Mouse (Mus musculus) cerebellum, adult 11-12 months (tissue): ENCODE data around the gene Abcc1.

Experiments
- DNase-seq: peaks from one replicate; pipeline ENCODE4 v3.0.0; 2022

The Abcc1 gene

DNA sequence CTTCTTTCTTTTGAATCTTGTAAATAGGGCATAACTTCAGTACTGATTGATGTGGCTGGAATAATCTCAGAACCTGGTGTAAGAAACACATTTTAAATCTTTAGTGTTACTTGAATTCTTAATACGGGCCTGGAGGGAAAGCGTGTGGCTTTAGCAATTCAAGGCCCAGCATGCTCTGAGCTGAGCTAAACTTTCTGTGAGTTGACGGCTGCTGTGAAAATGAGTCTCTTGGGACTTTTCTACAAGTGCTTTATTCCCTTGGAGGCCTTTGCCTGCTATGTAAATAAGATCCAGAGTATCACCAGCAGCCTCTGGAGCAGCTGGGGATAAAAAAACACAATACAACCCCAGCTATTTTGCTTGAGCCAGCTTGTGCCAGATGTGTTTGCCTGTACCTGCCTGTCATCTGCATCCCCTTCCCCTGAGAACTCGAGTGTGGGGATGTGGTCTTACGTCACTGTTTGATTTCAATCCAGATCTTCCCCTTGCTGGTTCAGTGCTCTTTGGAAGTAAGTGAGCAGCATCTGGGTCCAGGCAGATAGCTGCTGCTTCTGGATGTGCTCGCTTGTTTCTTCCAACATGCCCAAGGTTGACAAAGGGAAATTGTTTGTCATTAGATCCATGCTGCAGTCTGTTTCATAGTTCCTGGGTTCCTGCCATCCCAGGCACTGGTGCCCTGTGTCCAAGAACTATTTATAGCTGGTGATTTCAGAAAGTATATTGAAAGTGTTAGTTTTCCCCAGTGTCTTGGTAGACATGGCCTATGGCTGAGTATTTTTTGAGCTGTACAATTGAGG, 82.9 kb downstream of the Abcc1 start:
- DNase-seq: no peak

DNA sequence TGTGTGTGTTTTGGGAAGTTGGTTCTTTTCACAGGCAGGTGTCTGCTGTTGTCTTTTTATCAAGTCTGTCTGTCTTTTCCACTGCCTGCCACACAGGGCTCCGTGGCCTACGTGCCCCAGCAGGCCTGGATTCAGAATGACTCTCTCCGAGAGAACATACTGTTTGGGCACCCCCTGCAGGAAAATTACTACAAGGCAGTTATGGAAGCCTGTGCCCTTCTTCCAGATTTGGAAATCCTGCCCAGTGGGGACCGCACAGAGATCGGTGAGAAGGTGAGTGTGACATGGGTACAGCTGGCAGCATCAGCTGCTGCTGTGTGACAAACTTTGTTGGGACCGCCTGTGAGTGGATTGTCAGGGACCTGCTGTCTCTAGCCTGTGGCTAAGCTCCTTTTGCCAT, 83.8 kb downstream of the Abcc1 start:
- DNase-seq: no peak

DNA sequence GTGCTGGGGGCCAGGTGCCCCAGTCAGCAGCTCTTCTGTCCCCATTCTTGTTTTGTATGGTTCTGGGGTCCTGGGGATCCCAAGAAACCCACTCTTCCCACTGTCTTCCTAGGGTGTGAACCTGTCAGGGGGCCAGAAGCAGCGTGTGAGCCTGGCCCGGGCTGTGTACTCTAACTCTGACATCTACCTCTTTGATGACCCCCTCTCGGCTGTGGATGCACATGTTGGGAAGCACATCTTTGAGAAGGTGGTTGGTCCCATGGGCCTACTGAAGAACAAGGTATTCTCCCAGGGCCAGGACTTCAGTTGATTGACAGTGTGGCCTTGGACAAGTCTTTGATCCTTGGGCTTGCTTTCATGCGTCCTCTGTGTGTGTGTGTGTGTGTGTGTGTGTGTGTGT, 86.0 kb downstream of the Abcc1 start:
- no peak for DNase-seq

- no peak for DNase-seq
These were observed 86.9 kb downstream of the Abcc1 start for GRCm38 (mm10) chr16:14448307-14448706.

DNA sequence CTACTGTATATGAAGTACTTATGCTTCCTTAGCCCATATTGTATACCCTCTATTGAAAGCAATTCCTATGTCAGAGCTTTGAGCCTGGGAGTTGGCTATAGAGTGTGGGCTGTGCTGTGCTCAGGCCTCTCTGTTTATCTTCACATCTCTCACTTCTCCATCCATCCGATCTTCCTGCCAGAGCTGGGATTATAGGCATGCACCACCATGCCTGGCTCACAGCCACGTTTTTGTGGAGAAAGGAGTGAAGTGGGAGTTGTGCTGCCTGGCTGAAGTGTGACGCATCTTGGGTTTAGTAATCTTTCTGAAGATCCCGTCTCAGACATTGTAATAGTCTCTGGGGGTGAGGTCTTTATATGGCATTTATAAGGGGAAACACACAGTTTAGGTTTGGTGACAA, 88.5 kb downstream of the Abcc1 start:
- DNase-seq: no peak

- no peak for DNase-seq
These were observed 90.2 kb downstream of the Abcc1 start for GRCm38 (mm10) chr16:14451374-14452046.

GRCm38 (mm10) chr16:14462535-14462934, 101.2 kb downstream of the Abcc1 start:
- DNase-seq: no peak

DNA sequence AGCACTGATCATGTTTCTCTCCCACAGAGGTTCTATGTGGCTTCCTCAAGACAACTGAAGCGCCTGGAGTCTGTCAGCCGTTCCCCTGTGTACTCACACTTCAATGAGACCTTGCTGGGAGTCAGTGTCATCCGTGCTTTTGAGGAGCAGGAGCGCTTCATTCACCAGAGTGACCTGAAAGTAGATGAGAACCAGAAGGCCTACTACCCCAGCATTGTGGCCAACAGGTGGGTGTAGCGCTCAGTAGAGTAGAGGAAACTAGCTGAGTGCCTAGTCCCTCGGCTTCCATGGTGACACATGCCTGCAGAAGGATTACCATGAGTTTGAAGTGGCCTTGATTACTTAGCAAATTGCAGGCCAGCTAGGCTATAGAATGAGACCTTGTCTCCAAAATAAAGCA, 103.7 kb downstream of the Abcc1 start:
- DNase-seq: no peak

DNA sequence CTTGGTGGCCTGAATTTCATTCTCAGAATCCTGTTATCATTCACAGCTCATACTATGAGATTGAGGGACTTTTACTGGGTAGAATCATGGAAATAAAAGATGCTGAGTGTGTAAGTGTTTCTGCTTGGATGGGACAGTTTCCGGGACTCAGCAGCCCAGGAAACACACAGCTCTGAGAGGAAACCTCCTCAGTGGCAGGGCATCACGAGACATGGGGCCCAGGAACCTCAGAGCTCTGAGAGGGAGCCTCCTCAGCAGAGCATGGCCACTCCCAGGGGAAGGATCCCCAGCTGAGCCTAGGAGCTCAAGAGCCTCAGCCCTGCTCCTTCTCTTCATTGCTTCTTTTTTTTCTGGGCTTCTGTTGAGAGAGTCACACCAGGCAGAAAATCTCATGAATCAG, 107.0 kb downstream of the Abcc1 start:
- DNase-seq: no peak

DNA sequence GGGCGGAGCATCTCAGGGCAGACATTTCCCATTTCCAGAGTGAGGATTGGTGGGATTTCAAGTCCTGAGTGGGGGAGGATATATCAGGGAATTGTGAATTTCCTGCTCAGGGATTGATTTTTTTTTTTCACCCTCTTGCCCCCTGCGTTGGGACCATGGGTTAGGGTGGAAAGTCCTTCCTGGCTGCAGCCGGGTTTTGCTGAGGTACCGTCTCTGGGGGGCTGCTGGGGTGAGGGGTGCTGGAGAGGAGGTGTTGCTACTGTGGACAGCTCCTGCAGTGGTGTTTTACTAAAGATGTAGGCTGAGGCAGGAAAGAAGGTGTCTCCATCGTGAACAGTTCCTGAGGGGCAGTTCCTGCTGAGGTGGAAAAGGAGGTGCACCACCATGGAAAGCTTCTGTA, 107.5 kb downstream of the Abcc1 start:
- DNase-seq: no peak

GRCm38 (mm10) chr16:14472171-14472570, 110.8 kb downstream of the Abcc1 start:
- DNase-seq: no peak

GRCm38 (mm10) chr16:14473686-14474085, 112.3 kb downstream of the Abcc1 start:
- DNase-seq: no peak

DNA sequence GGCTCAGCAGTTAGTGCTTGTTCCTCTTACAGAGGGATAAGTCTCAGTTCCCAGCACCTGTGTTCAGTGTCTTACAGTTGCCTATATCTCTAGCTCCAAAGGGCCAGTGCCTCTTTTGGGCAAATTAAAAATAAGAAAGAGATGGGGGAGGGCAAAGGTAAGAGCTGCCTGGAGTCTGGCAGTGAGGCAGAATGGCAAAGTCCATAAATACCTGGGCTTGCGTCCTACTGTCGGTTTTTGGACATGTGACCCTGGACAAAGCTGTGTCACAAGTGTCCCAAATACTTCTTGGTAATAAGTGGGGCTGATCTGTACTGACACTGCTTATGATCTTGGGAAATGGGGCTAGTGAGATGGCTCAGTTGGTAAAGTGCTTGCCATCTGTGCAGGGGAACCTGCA, 113.6 kb downstream of the Abcc1 start:
- no peak for DNase-seq

DNA sequence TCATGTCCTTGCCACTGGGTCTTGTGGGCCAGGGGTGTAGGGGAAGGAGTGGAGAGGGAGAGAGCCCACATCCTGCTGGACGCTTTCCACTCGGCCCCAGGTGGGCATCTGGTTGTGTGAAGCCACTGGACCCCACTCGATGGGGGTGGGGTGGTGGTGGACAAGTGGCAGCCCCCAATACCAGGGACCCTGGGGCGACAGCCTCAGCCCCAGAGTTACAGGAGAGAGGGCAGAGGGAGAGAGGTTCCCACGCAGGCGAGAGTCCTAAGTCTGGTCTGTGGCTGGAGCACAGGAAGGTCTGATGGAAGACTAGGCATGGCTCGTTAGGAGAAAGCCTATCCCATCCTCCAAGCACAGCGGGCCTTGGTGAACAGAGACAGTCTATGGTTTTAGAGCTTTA, 114.7 kb downstream of the Abcc1 start:
- DNase-seq: no peak

- no peak for DNase-seq
These were observed 115.5 kb downstream of the Abcc1 start for GRCm38 (mm10) chr16:14476701-14477400.

DNA sequence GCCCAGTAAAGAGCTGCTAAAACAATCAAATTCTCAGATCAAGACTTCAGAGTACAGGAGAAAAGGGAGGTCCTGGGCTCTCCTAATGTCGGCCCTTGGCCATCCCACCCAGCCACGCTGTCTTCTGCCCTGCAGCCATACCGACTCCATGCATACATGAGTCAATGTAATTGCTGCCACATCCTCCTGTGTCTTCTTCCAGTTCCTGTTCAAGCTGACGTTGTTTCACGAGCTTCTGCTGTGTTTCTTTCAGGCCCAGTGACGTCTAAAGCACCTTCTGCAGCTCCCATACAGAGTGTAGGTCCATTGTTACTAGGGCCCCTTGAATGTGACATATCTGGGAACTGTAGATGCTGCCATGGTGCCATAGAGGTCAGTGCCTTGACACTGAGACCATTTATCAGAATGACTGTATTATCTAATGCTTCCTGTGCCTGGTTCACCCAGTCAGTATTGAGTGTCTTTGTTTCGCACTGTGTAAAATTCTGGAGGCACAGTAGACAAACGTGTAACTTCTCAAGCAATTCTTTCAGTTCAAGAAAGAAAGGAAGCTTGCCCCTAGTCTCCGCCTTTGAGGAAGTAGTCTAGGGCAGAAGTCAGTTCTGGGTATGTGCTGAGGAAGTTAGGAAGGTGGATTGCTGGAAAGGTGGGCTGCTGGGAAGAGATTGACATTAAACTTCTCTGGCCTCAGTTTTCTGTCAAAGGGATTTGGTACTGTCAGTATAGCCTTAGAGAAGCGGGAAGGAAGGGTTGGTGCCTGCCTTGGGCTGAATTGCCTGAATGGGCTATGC, 116.3 kb downstream of the Abcc1 start:
- DNase-seq: no peak

DNA sequence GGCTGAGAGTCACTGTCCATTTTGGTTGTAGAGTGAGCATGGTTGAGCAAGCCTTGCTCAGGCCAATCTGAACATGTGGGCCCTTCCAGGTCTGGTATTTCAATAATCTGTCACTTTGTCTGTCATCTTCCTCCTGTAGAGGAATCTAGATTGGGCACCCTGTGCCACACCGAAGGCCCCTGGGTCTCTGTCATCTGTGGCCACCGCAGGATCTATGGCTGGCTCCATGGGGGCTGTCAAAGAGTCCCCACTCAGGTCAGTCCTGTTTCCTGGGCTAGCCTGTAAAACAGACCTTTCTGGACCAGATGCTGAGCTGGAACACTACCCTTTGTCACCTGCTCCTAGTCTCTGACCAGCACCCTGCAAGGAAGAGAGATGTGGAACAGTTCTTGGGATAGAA, 118.3 kb downstream of the Abcc1 start:
- no peak for DNase-seq

- no peak for DNase-seq
These were observed 121.9 kb downstream of the Abcc1 start for GRCm38 (mm10) chr16:14483221-14483620.

GRCm38 (mm10) chr16:14493491-14494114, 132.2 kb downstream of the Abcc1 start:
- DNase-seq: no peak

DNA sequence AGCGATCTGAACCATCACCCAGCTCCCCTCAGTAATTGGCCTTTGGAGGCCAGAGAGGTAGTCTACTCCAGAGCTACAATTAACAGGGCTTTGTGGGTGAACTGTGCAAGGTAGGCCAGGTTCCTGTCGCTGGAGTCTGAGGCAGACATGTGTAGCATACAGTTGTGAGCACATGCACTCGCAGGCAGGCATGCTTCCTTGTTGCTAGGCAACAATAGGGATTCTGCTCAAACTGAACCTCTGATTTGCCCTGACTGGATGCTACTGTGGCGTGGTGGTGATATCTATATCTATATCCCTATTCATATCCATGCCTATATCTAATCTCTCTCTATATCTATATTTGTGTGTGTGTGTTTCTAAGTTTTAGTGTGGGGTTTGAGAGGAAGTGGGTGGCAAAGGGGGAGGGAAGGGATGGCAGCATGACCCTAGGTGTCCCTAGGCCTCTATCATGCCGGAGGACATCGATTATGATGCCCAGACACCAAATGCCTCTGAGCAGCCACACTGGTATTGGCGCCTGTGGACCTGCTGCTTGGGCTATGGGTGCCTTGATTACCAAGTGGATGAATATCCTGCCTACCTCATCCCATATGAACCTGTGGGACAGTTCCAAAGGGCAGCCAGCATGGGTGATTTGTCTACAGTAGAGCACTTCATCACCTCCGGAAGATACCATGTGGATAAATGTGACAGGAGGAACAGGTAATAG, 140.4 kb downstream of the Abcc1 start:
- no peak for DNase-seq

- DNase-seq: no peak
These were observed 145.1 kb downstream of the Abcc1 start for GRCm38 (mm10) chr16:14506461-14506860.
